Mouse (Mus musculus): ENCODE data around the gene Phf1. TPM values are rescaled to one million over a fixed set of nuclear protein-coding genes. Genes with fewer than 3 reads are reported as not detected.
"Not testable (repeated sequence)": the region's sequence is repeated elsewhere in the genome, so short reads cannot be mapped to it uniquely, and the experiment has no call there.

The Phf1 gene
- polyA plus RNA-seq, 1 experiment from 2014 or later, result 7.5 TPM

- H3K4me2 ChIP-seq, result no peak overlapping the region; the same call in 1 of the 2 replicates
- no peaks in the 10 kb centered on the region for H3K36me3 ChIP-seq (ENCODE audit: insufficient read depth)
- H3K27ac ChIP-seq (ENCODE audit: low read depth), result no peak overlapping the region
- no peak for TF ChIP-seq CTCF (IDR thresholded peaks at IDR 0.05; ENCODE audit: low read depth)
- WGBS, result 52% methylated on average over 6 of the region's 6 CpGs
- H3K4me1 ChIP-seq (ENCODE audit: insufficient read depth), result peaks cover 7% of the 10 kb centered on the region; the same call in 1 of the 2 replicates
- ATAC-seq (ENCODE audit: insufficient read depth), result no peak
- no peaks in the 10 kb centered on the region; the same call in 1 of the 2 replicates for H3K27me3 ChIP-seq (ENCODE audit: insufficient read depth, low read length)
- H3K4me3 ChIP-seq (ENCODE audit: low read depth, low read length), result no peak overlapping the region
- H3K9me3 ChIP-seq (ENCODE audit: low read depth, low read length), result no peaks in the 10 kb centered on the region
- DNase-seq, result no peak
- H3K9ac ChIP-seq, result no peak overlapping the region
These were observed 39.4 kb upstream of the Phf1 start for GRCm38 (mm10) chr17:26893492-26893891.

GRCm38 (mm10) chr17:26894342-26894741 lies 38.5 kb upstream of the Phf1 start:
- DNase-seq (peak; percentile 10), ATAC-seq (ENCODE audit: insufficient read depth) (no peak)
- H3K4me2 ChIP-seq, result no peak overlapping the region
- 68% methylated on average over 6 of the region's 6 CpGs for WGBS
- H3K9ac ChIP-seq, result no peak overlapping the region
- H3K4me1 ChIP-seq (ENCODE audit: insufficient read depth), result peaks cover 7% of the 10 kb centered on the region; the same call in 1 of the 2 replicates
- no peak for TF ChIP-seq CTCF (IDR thresholded peaks at IDR 0.05; ENCODE audit: low read depth)
- no peaks in the 10 kb centered on the region for H3K36me3 ChIP-seq (ENCODE audit: insufficient read depth)
- no peaks in the 10 kb centered on the region; the same call in 1 of the 2 replicates for H3K27me3 ChIP-seq (ENCODE audit: insufficient read depth, low read length)
- no peak overlapping the region for H3K4me3 ChIP-seq (ENCODE audit: low read depth, low read length)
- H3K27ac ChIP-seq (ENCODE audit: low read depth), result no peak overlapping the region
- H3K9me3 ChIP-seq (ENCODE audit: low read depth, low read length), result no peaks in the 10 kb centered on the region

- ATAC-seq (ENCODE audit: insufficient read depth) (peak; percentile 62; the same call in 1 of the 2 replicates), DNase-seq (peak; percentile 85)
- WGBS, result 15% methylated on average over 10 of the region's 10 CpGs
- no peak overlapping the region for H3K4me2 ChIP-seq
- H3K4me1 ChIP-seq (ENCODE audit: insufficient read depth), result peaks cover 7% of the 10 kb centered on the region; the same call in 1 of the 2 replicates
- TF ChIP-seq CTCF (IDR thresholded peaks at IDR 0.05; ENCODE audit: low read depth), result peak; percentile 89
- no peak overlapping the region for H3K4me3 ChIP-seq (ENCODE audit: low read depth, low read length)
- H3K9me3 ChIP-seq (ENCODE audit: low read depth, low read length), result no peaks in the 10 kb centered on the region
- no peaks in the 10 kb centered on the region; the same call in 1 of the 2 replicates for H3K27me3 ChIP-seq (ENCODE audit: insufficient read depth, low read length)
- no peak overlapping the region for H3K27ac ChIP-seq (ENCODE audit: low read depth)
- H3K36me3 ChIP-seq (ENCODE audit: insufficient read depth), result no peaks in the 10 kb centered on the region
- no peak overlapping the region for H3K9ac ChIP-seq
These were observed 37.3 kb upstream of the Phf1 start for GRCm38 (mm10) chr17:26895578-26895977.

GRCm38 (mm10) chr17:26900916-26901315 lies 31.9 kb upstream of the Phf1 start:
- Histone ChIP-seq H3K9ac (no peak overlapping the region), H3K27ac (ENCODE audit: low read depth) (no peak overlapping the region), H3K4me2 (no peak overlapping the region), H3K4me1 (ENCODE audit: insufficient read depth) (no peaks in the 10 kb centered on the region), H3K9me3 (ENCODE audit: low read depth, low read length) (no peaks in the 10 kb centered on the region), H3K36me3 (ENCODE audit: insufficient read depth) (no peaks in the 10 kb centered on the region), H3K27me3 (ENCODE audit: insufficient read depth, low read length) (no peaks in the 10 kb centered on the region; the same call in 1 of the 2 replicates), H3K4me3 (ENCODE audit: low read depth, low read length) (no peak overlapping the region)
- no peak for TF ChIP-seq CTCF (IDR thresholded peaks at IDR 0.05; ENCODE audit: low read depth)
- DNase-seq (no peak), ATAC-seq (ENCODE audit: insufficient read depth) (no peak)
- 73% methylated on average over 6 of the region's 6 CpGs for WGBS

GRCm38 (mm10) chr17:26904320-26904719 lies 28.5 kb upstream of the Phf1 start:
- Histone ChIP-seq H3K27ac (ENCODE audit: low read depth) (no peak overlapping the region), H3K4me3 (ENCODE audit: low read depth, low read length) (no peak overlapping the region), H3K9ac (no peak overlapping the region), H3K4me2 (no peak overlapping the region), H3K36me3 (ENCODE audit: insufficient read depth) (no peaks in the 10 kb centered on the region), H3K4me1 (ENCODE audit: insufficient read depth) (no peaks in the 10 kb centered on the region), H3K9me3 (ENCODE audit: low read depth, low read length) (no peaks in the 10 kb centered on the region), H3K27me3 (ENCODE audit: insufficient read depth, low read length) (no peaks in the 10 kb centered on the region)
- DNase-seq, result no peak
- TF ChIP-seq CTCF (IDR thresholded peaks at IDR 0.05; ENCODE audit: low read depth), result no peak
- no peak for ATAC-seq (ENCODE audit: insufficient read depth)
- WGBS, result 51% methylated on average over 5 of the region's 5 CpGs

GRCm38 (mm10) chr17:26907506-26907905 lies 25.3 kb upstream of the Phf1 start:
- not testable (repeated sequence) for H3K4me3 ChIP-seq (ENCODE audit: low read depth, low read length); H3K27me3 ChIP-seq (ENCODE audit: insufficient read depth, low read length); H3K4me2 ChIP-seq; ATAC-seq (ENCODE audit: insufficient read depth); H3K9ac ChIP-seq; DNase-seq; H3K36me3 ChIP-seq (ENCODE audit: insufficient read depth); H3K4me1 ChIP-seq (ENCODE audit: insufficient read depth); H3K27ac ChIP-seq (ENCODE audit: low read depth); H3K9me3 ChIP-seq (ENCODE audit: low read depth, low read length)
- WGBS, result 89% methylated on average over 14 of the region's 15 CpGs

GRCm38 (mm10) chr17:26915248-26915647 lies 17.6 kb upstream of the Phf1 start:
- no peak for TF ChIP-seq CTCF (IDR thresholded peaks at IDR 0.05; ENCODE audit: low read depth)
- WGBS, result 52% methylated on average over 1 of the region's 1 CpGs
- Histone ChIP-seq H3K27me3 (ENCODE audit: insufficient read depth, low read length) (no peaks in the 10 kb centered on the region), H3K9ac (no peak overlapping the region), H3K36me3 (ENCODE audit: insufficient read depth) (0 out of 2 replicates have a peak, but pooled peaks cover 1% of the 10 kb centered on the region), H3K4me2 (no peak overlapping the region), H3K4me3 (ENCODE audit: low read depth, low read length) (no peak overlapping the region), H3K9me3 (ENCODE audit: low read depth, low read length) (no peaks in the 10 kb centered on the region), H3K4me1 (ENCODE audit: insufficient read depth) (0 out of 2 replicates have a peak, but pooled peaks cover 3% of the 10 kb centered on the region), H3K27ac (ENCODE audit: low read depth) (no peak overlapping the region)
- DNase-seq (no peak), ATAC-seq (ENCODE audit: insufficient read depth) (no peak)
